Mouse (Mus musculus): ENCODE data around the gene Rnf169. TPM values are rescaled to one million over a fixed set of nuclear protein-coding genes. Genes with fewer than 3 reads are reported as not detected.

The Rnf169 gene
- polyA plus RNA-seq (2012; rRNA removed): 23.7 TPM in 2 replicates

DNA sequence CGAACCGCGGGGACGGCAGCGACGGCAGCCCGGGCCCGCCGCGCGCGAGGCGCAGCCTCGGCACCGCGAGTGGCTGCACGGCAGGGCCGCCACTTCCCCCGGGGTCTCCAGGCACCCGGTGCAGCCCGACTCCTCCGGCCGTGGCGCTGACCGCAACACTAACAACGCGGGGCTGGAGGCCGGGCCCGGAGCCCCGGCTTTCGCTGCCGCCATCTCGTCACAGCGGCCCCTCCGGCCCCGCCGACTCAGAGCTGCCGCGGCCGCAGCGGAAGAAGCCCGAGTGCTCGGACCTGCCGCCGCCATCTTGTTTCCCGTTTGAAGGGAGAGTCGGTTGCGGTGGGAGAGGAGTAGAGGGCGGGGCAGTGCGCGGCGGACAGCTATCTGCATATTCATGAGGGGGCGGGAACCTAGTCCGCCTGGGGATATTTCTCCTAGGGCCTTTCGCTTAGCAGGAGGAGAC is at the start of gene Rnf169:
Gene Rnf169, minus strand, starts transcription at position 317 of the 460 bp plus-strand sequence.
- Histone ChIP-seq H3K4me1 (ENCODE audit: control insufficient read depth, insufficient read depth, low read length) (peaks cover 2% of the 10 kb centered on the region; the same call in 1 of the 2 replicates), H3K4me3 (ENCODE audit: insufficient read depth, low read length) (peak within 1 kb of the TSS; percentile 75), H3K27ac (ENCODE audit: insufficient read depth, low read length) (peak within 1 kb of the TSS; percentile 95)
- TF ChIP-seq POLR2A (IDR thresholded peaks at IDR 0.05; ENCODE audit: extremely low read depth, insufficient read depth, low read length): peak; percentile 82
- no peak for TF ChIP-seq CTCF (IDR thresholded peaks at IDR 0.05; ENCODE audit: extremely low read depth, insufficient read depth, low read length)

- Histone ChIP-seq H3K4me3 (ENCODE audit: insufficient read depth, low read length) (no peak overlapping the region), H3K27ac (ENCODE audit: insufficient read depth, low read length) (no peak overlapping the region), H3K4me1 (ENCODE audit: control insufficient read depth, insufficient read depth, low read length) (no peaks in the 10 kb centered on the region)
- no peak for TF ChIP-seq POLR2A (IDR thresholded peaks at IDR 0.05; ENCODE audit: extremely low read depth, insufficient read depth, low read length)
- TF ChIP-seq CTCF (IDR thresholded peaks at IDR 0.05; ENCODE audit: extremely low read depth, insufficient read depth, low read length): 0 out of 2 replicates have a peak, but pooled peaks have one; percentile 19
Observed at GRCm38 (mm10) chr7:100029307-100029706, 49.1 kb upstream of the Rnf169 start.

DNA sequence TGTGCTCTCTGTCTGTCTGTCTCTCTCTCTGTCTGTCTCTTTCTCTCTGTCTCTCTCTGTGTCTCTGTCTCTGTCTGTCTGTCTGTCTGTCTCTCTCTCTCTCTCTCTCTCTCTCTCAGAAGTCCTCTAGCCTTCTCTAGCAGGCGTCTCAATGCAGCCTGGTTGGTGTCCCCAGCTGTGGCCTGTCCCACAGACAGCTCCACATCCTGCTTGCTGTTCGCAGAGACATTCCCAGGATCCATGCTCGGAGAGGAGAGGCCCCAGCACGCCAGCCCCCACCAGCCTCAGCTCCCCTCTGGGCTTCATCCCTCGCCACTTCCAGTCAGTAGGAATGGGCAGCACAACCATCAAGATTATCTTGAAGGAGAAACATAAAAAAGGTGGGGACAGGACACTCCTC is 47.1 kb upstream of the Rnf169 start:
- Histone ChIP-seq H3K27ac (ENCODE audit: insufficient read depth, low read length) (no peak overlapping the region), H3K4me3 (ENCODE audit: insufficient read depth, low read length) (no peak overlapping the region), H3K4me1 (ENCODE audit: control insufficient read depth, insufficient read depth, low read length) (no peaks in the 10 kb centered on the region)
- TF ChIP-seq CTCF (IDR thresholded peaks at IDR 0.05; ENCODE audit: extremely low read depth, insufficient read depth, low read length): no peak

DNA sequence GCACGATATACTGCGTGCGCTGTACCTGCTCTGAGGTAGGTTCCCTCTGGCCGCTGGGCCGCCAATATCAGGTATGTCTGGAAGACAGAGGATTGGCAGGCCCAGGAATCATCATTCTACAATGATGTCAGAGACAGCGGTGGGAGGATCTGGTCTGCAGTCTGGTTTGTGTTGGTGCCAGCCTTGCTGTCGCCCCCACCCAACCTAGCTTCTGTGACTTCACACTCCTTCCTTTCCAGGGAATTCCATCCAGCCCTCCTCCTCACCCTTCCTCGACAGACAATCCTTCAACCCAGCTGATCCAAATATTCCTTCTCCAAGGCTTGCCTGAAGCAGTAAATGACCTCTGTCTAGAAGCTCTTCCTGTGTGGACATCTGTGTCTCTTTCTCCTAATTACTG is 36.8 kb upstream of the Rnf169 start:
- no peaks in the 10 kb centered on the region for H3K4me1 ChIP-seq (ENCODE audit: control insufficient read depth, insufficient read depth, low read length)
- no peak overlapping the region for H3K4me3 ChIP-seq (ENCODE audit: insufficient read depth, low read length)
- no peak for TF ChIP-seq CTCF (IDR thresholded peaks at IDR 0.05; ENCODE audit: extremely low read depth, insufficient read depth, low read length)
- TF ChIP-seq POLR2A (IDR thresholded peaks at IDR 0.05; ENCODE audit: extremely low read depth, insufficient read depth, low read length): no peak
- H3K27ac ChIP-seq (ENCODE audit: insufficient read depth, low read length): no peak overlapping the region

GRCm38 (mm10) chr7:100014123-100014600 is 33.9 kb upstream of the Rnf169 start:
- Histone ChIP-seq H3K27ac (ENCODE audit: insufficient read depth, low read length) (no peak overlapping the region), H3K4me1 (ENCODE audit: control insufficient read depth, insufficient read depth, low read length) (no peaks in the 10 kb centered on the region), H3K4me3 (ENCODE audit: insufficient read depth, low read length) (no peak overlapping the region)
- TF ChIP-seq CTCF (IDR thresholded peaks at IDR 0.05; ENCODE audit: extremely low read depth, insufficient read depth, low read length) (no peak), POLR2A (IDR thresholded peaks at IDR 0.05; ENCODE audit: extremely low read depth, insufficient read depth, low read length) (no peak)

DNA sequence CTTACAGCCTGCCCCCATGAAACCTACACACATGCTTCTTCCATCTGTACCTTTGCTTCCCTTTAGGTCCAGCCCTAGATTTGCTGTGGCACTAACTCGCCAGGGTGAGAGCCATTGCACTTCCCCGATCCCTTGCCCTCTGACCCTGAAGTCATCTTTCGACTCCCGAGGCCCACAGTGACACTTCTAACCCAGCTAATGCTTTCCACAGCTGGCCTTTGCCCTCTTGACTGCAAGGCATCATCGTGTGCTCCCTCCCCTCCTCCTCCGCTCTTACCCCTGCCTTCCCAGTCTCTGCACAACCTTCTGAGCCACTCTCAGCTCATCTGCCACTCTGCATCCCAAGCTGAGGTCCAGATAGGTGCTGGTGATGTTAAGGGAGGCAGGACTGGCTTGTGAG is 32.3 kb upstream of the Rnf169 start:
- H3K27ac ChIP-seq (ENCODE audit: insufficient read depth, low read length): no peak overlapping the region
- no peak overlapping the region for H3K4me3 ChIP-seq (ENCODE audit: insufficient read depth, low read length)

DNA sequence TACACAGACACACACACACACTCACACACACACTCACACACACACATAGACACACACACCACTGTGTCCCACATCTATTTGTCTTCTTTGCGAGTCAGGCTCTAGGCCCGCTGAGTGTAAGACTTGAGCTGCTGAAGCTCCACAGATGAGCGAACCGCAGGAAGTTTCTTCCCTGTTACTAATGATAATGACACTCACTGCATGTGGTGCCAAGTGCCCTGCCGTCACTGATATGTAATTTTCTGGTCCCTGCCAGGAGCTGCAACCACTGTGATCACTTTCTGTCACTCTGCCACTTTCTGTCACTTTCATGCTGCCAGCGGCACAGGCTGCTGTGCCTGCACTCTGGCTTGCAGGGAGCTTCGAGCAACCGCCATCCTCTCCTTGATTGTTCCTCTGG is 31.8 kb upstream of the Rnf169 start:
- H3K27ac ChIP-seq (ENCODE audit: insufficient read depth, low read length): no peak overlapping the region
- H3K4me3 ChIP-seq (ENCODE audit: insufficient read depth, low read length): no peak overlapping the region
- no peaks in the 10 kb centered on the region for H3K4me1 ChIP-seq (ENCODE audit: control insufficient read depth, insufficient read depth, low read length)
- TF ChIP-seq POLR2A (IDR thresholded peaks at IDR 0.05; ENCODE audit: extremely low read depth, insufficient read depth, low read length) (no peak), CTCF (IDR thresholded peaks at IDR 0.05; ENCODE audit: extremely low read depth, insufficient read depth, low read length) (no peak)

More for the DNA sequence above, 32.3 kb upstream of the Rnf169 start:
- no peaks in the 10 kb centered on the region for H3K4me1 ChIP-seq (ENCODE audit: control insufficient read depth, insufficient read depth, low read length)
- TF ChIP-seq POLR2A (IDR thresholded peaks at IDR 0.05; ENCODE audit: extremely low read depth, insufficient read depth, low read length) (no peak), CTCF (IDR thresholded peaks at IDR 0.05; ENCODE audit: extremely low read depth, insufficient read depth, low read length) (no peak)

- H3K27ac ChIP-seq (ENCODE audit: insufficient read depth, low read length): no peak overlapping the region
- TF ChIP-seq CTCF (IDR thresholded peaks at IDR 0.05; ENCODE audit: extremely low read depth, insufficient read depth, low read length) (no peak), POLR2A (IDR thresholded peaks at IDR 0.05; ENCODE audit: extremely low read depth, insufficient read depth, low read length) (no peak)
- H3K4me3 ChIP-seq (ENCODE audit: insufficient read depth, low read length): no peak overlapping the region
- H3K4me1 ChIP-seq (ENCODE audit: control insufficient read depth, insufficient read depth, low read length): no peaks in the 10 kb centered on the region
Observed at GRCm38 (mm10) chr7:100010711-100011110, 30.5 kb upstream of the Rnf169 start.

GRCm38 (mm10) chr7:100009640-100010039 is 29.4 kb upstream of the Rnf169 start:
- Histone ChIP-seq H3K4me3 (ENCODE audit: insufficient read depth, low read length) (no peak overlapping the region), H3K27ac (ENCODE audit: insufficient read depth, low read length) (no peak overlapping the region), H3K4me1 (ENCODE audit: control insufficient read depth, insufficient read depth, low read length) (no peaks in the 10 kb centered on the region)
- TF ChIP-seq POLR2A (IDR thresholded peaks at IDR 0.05; ENCODE audit: extremely low read depth, insufficient read depth, low read length): no peak
- TF ChIP-seq CTCF (IDR thresholded peaks at IDR 0.05; ENCODE audit: extremely low read depth, insufficient read depth, low read length): peak; percentile 79

GRCm38 (mm10) chr7:100008765-100009164 is 28.5 kb upstream of the Rnf169 start:
- H3K4me1 ChIP-seq (ENCODE audit: control insufficient read depth, insufficient read depth, low read length): no peaks in the 10 kb centered on the region
- no peak for TF ChIP-seq CTCF (IDR thresholded peaks at IDR 0.05; ENCODE audit: extremely low read depth, insufficient read depth, low read length)
- no peak for TF ChIP-seq POLR2A (IDR thresholded peaks at IDR 0.05; ENCODE audit: extremely low read depth, insufficient read depth, low read length)
- H3K27ac ChIP-seq (ENCODE audit: insufficient read depth, low read length): no peak overlapping the region
- H3K4me3 ChIP-seq (ENCODE audit: insufficient read depth, low read length): no peak overlapping the region
